11 mouse cellular contexts compared by ENCODE assay signal in the genomic region with DNA sequence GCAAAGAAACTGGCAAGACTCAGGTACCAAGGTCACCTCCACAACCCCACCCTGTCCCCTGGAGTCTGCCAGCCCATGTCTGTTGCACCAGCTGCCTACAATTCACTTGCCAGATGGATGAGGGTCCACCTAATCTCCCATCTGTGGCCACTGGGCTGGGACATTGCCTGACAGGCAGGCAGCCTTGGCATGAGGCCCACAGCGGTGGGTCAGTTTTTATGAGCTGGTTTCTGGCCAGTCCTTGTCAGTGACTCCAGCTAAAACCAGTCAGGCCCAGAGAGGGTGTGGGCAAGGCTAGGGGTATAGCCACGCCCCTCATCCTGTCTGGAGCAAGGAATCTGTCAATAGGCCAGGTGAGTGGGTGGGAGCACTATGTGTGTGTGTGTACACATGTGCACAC. TPM values are rescaled to one million over a fixed set of nuclear protein-coding genes. Genes with fewer than 3 reads are reported as not detected.
DNase-seq lines count a peak whose midpoint lies in the region; ATAC-seq lines count a peak whose summit lies in the region.
"Had no signal": no experiment of that assay in that cellular context is flagged by ENCODE, and none has a peak within 500 bp of the region (broad histone marks: within the 10 kb centered on the region; RNA-seq: fewer than 3 reads in every experiment).

No protein-coding gene starts in this region.

- 0 out of 2 replicates have a peak, but pooled peaks have one; percentile 8 for ATAC-seq in liver, embryonic 16.5 days (ENCODE audit: low read depth)
- ATAC-seq in inflammation-experienced regulatory T-cells, adult 6 months, result no peak

- no peak overlapping the region for H3K4me3 ChIP-seq in liver, embryonic 16.5 days (ENCODE audit: low read depth, low read length)
- H3K4me3 ChIP-seq: liver, embryonic 15.5 days had no signal

- no peak overlapping the region for H3K4me2 ChIP-seq in liver, embryonic 16.5 days (ENCODE audit: low read depth, low read length)
- H3K4me2 ChIP-seq: liver, embryonic 15.5 days had no signal

- H3K4me1 ChIP-seq in liver, embryonic 16.5 days (ENCODE audit: control insufficient read depth, low read depth, low read length), result peaks cover 11% of the 10 kb centered on the region

- H3K27me3 ChIP-seq in liver, embryonic 16.5 days (ENCODE audit: control insufficient read depth, insufficient read depth, low read depth, low read length), result no peaks in the 10 kb centered on the region
- H3K27me3 ChIP-seq: liver, embryonic 15.5 days had no signal

- H3K9ac ChIP-seq in liver, embryonic 16.5 days (ENCODE audit: low read depth, low read length), result no peak overlapping the region
- H3K9ac ChIP-seq: liver, embryonic 15.5 days had no signal

- intact Hi-C loops in gastrocnemius, postnatal 14 days (cut with DNase I; ENCODE audit: low total_unique reads), result no loop called here

- H3K36me3 ChIP-seq in liver, embryonic 16.5 days (ENCODE audit: control insufficient read depth, insufficient read depth), result no peaks in the 10 kb centered on the region; the same call in 1 of the 2 replicates

- no peak for DNase-seq in liver
- DNase-seq in adipocyte (ENCODE audit: low spot score), result peak; percentile 53
- peak; percentile 61 for DNase-seq in gastrocnemius, postnatal 14 days
- peak; percentile 82 for DNase-seq in kidney, postnatal 10 days
- DNase-seq in T-cell, adult 2 months (ENCODE audit: low spot score), result no peak
- no peak for DNase-seq in thymus, postnatal 25 days
- DNase-seq: right cerebral cortex, postnatal 4 days had no signal

- 63% methylated on average over 2 of the region's 2 CpGs for WGBS in liver, embryonic 16.5 days (ENCODE audit: insufficient replicate concordance)

- H3K27ac ChIP-seq in liver, embryonic 16.5 days (ENCODE audit: low read length), result no peak overlapping the region
- H3K27ac ChIP-seq: liver, embryonic 15.5 days had no signal

- H3K9me3 ChIP-seq in liver, embryonic 16.5 days (replicated peaks; ENCODE audit: control insufficient read depth, low read length), result no peaks in the 10 kb centered on the region
- H3K9me3 ChIP-seq: liver, embryonic 15.5 days had no signal

RNA-seq across cellular contexts. Expression of gene Hsd11b2, which starts 8.6 kb away (rescaled TPM):
- 0.34 and 0.66 TPM in 2 replicates for polyA plus RNA-seq in liver, embryonic 16.5 days (2015; fragmentation: Nextera tagmentation; extraction: Ambion mirVana)
- 1 to 10 TPM; 1.9 to 2.1 TPM for total RNA-seq in gastrocnemius, postnatal 14 days (2021)
- not detected for polyA plus RNA-seq in inflammation-experienced regulatory T-cells, adult 6 months (2017; shearing (Covaris generic))
- total RNA-seq: left cerebral cortex, postnatal 10 days had no signal

RNA-seq across cellular contexts. Expression of gene Zdhhc1, which starts 30.4 kb away (rescaled TPM):
- polyA plus RNA-seq in liver, embryonic 16.5 days (2015; fragmentation: Nextera tagmentation; extraction: Ambion mirVana), result 1.6 and 2.2 TPM in 2 replicates
- total RNA-seq in gastrocnemius, postnatal 14 days (2021), result 10 to 100 TPM; 10.1 to 11.2 TPM
- 1 to 10 TPM; 1.1 to 2.2 (median 1.8) TPM for polyA plus RNA-seq in inflammation-experienced regulatory T-cells, adult 6 months (2017; shearing (Covaris generic))

RNA-seq across cellular contexts. Expression of gene Atp6v0d1, which starts 38.7 kb away (rescaled TPM):
- polyA plus RNA-seq in liver, embryonic 16.5 days (2015; fragmentation: Nextera tagmentation; extraction: Ambion mirVana), result 51.0 and 54.0 TPM in 2 replicates
- total RNA-seq in gastrocnemius, postnatal 14 days (2021), result 10 to 100 TPM; 43.2 to 44.7 TPM
- polyA plus RNA-seq in inflammation-experienced regulatory T-cells, adult 6 months (2017; shearing (Covaris generic)), result 10 to 100 TPM; 31.8 to 38.3 (median 38.3) TPM

RNA-seq across cellular contexts. Expression of gene Tppp3, which starts 55.8 kb away (rescaled TPM):
- 2.8 and 5.9 TPM in 2 replicates for polyA plus RNA-seq in liver, embryonic 16.5 days (2015; fragmentation: Nextera tagmentation; extraction: Ambion mirVana)
- total RNA-seq in gastrocnemius, postnatal 14 days (2021), result 100 to 1,000 TPM; 191 to 254 TPM
- polyA plus RNA-seq in inflammation-experienced regulatory T-cells, adult 6 months (2017; shearing (Covaris generic)), result 1 to 10 TPM in 1 of 3 experiments, under 1 TPM in 1, not detected in 1; 0.48 to 2.2 TPM

Comparison
In these comparisons a context has a peak if more than half of its experiments do, and no peak if none do; other contexts are left out.
1. DNase-seq: peak in adipocyte (single experiment), gastrocnemius, postnatal 14 days (single experiment) and kidney, postnatal 10 days (single experiment); none in liver (single experiment), T-cell, adult 2 months (single experiment) and thymus, postnatal 25 days (single experiment).